Mouse (Mus musculus): ENCODE data around the gene Plxnb2. TPM values are rescaled to one million over a fixed set of nuclear protein-coding genes. Genes with fewer than 3 reads are reported as not detected.

Gene Plxnb2
- polyA plus RNA-seq, 1 experiment from 2014 or later = 27.2 TPM

DNA sequence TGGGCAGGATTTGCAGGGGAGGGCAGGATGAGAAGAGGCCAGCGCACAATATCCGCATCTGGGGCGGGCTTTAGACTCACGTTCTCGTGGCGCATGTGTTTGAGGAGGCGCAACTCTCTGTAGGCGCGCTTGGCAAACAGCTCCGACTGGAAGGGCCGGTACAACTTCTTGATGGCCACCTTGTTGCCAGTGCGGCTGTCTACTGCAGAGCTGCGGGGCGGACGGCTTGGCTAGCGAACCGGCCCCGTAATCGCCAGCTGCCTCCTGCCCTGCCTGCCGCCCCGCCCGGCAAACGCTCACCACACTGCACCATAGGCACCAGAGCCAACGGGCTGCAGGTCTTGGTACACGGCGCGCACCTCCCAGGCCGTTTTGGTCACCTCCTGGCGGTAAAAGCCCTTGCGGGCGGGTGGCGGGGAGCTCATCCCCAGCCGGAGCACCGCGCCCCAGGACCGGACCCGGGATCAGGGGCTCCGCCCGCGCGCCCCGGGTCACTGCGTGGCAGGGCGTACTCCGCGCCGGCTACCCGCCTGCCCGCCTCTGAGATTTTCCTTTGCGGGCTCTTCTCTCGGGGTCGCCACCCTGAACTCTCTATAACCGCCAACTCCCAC is 40.4 kb downstream of the Plxnb2 start:
- no peaks in the 10 kb centered on the region for H3K9me3 ChIP-seq (ENCODE audit: low read length)
- peak overlapping the region; percentile 30; the same call in 1 of the 2 replicates for H3K9ac ChIP-seq (replicated peaks)
- no peak overlapping the region for H3K27ac ChIP-seq (ENCODE audit: low read depth)
- under 1% methylated on average over 50 of the region's 53 CpGs for WGBS (ENCODE audit: insufficient replicate concordance)
- no peak for TF ChIP-seq CTCF (IDR thresholded peaks at IDR 0.05; ENCODE audit: low read depth)
- TF ChIP-seq EP300 (IDR thresholded peaks at IDR 0.05; ENCODE audit: low read depth) = no peak
- peaks cover 12% of the 10 kb centered on the region for H3K4me1 ChIP-seq (ENCODE audit: insufficient read depth)
- peaks cover 75% of the 10 kb centered on the region for H3K27me3 ChIP-seq (ENCODE audit: insufficient read depth, low read length)
- H3K4me3 ChIP-seq (ENCODE audit: low read depth, low read length) = peak overlapping the region; percentile 47
- ATAC-seq = peak; percentile 23; the same call in 1 of the 2 replicates
- no peaks in the 10 kb centered on the region for H3K36me3 ChIP-seq (replicated peaks; ENCODE audit: insufficient read depth, low read length)
- no peak for DNase-seq
- peak overlapping the region; percentile 67 for H3K4me2 ChIP-seq (ENCODE audit: low read depth, low read length)

DNA sequence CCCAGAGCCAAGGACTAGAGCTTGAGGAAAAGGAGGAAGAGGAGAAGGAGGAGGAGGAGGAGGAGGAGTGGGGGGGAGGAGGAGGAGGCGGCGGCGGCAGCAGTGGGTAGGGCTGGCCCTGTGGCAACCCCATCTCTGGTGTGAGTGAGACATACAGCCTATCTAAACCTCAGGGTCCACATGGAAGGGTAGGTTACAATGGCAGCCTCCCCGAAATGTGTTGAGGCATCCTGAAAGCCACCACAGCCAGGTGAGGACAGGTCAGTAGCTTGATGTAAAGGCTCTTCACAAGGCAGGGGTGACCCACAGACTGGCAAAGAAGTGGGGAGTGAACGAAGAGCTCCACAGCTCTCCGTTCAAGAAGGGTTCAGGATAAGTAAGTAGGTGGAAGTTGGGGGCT is 42.1 kb downstream of the Plxnb2 start:
- no peak for ATAC-seq
- Histone ChIP-seq H3K4me1 (ENCODE audit: insufficient read depth) (peaks cover 12% of the 10 kb centered on the region), H3K9ac (replicated peaks) (no peak overlapping the region), H3K27me3 (ENCODE audit: insufficient read depth, low read length) (peaks cover 67% of the 10 kb centered on the region), H3K27ac (ENCODE audit: low read depth) (no peak overlapping the region), H3K4me2 (ENCODE audit: low read depth, low read length) (no peak overlapping the region), H3K9me3 (ENCODE audit: low read length) (no peaks in the 10 kb centered on the region), H3K36me3 (replicated peaks; ENCODE audit: insufficient read depth, low read length) (no peaks in the 10 kb centered on the region), H3K4me3 (ENCODE audit: low read depth, low read length) (no peak overlapping the region)
- DNase-seq = no peak
- 75% methylated on average over 6 of the region's 6 CpGs for WGBS (ENCODE audit: insufficient replicate concordance)
- TF ChIP-seq CTCF (IDR thresholded peaks at IDR 0.05; ENCODE audit: low read depth) (no peak), EP300 (IDR thresholded peaks at IDR 0.05; ENCODE audit: low read depth) (no peak)

DNA sequence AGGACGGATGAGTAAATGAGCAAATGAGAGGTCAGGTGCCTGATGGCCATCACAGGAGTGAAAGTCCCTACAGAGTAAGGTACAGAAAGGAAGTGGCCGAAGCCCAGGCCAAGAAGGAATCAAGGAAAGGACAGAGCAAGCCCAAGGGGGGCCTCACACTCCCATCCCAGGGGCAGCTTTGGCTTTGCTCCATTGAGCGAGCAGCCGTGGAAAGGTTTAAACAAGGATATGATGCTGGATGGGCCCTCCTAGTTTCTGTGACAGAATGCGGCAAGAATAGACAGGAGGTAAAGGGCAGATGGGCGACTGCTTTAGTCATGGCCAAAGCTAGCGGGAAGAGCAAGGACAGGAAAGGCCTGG is 42.6 kb downstream of the Plxnb2 start:
- Histone ChIP-seq H3K4me2 (ENCODE audit: low read depth, low read length) (no peak overlapping the region), H3K9me3 (ENCODE audit: low read length) (no peaks in the 10 kb centered on the region), H3K27me3 (ENCODE audit: insufficient read depth, low read length) (peaks cover 64% of the 10 kb centered on the region), H3K27ac (ENCODE audit: low read depth) (no peak overlapping the region), H3K4me1 (ENCODE audit: insufficient read depth) (peaks cover 12% of the 10 kb centered on the region), H3K9ac (replicated peaks) (no peak overlapping the region), H3K4me3 (ENCODE audit: low read depth, low read length) (no peak overlapping the region), H3K36me3 (replicated peaks; ENCODE audit: insufficient read depth, low read length) (no peaks in the 10 kb centered on the region)
- ATAC-seq (no peak), DNase-seq (no peak)
- 81% methylated on average over 7 of the region's 7 CpGs for WGBS (ENCODE audit: insufficient replicate concordance)
- TF ChIP-seq EP300 (IDR thresholded peaks at IDR 0.05; ENCODE audit: low read depth) (no peak), CTCF (IDR thresholded peaks at IDR 0.05; ENCODE audit: low read depth) (no peak)

DNA sequence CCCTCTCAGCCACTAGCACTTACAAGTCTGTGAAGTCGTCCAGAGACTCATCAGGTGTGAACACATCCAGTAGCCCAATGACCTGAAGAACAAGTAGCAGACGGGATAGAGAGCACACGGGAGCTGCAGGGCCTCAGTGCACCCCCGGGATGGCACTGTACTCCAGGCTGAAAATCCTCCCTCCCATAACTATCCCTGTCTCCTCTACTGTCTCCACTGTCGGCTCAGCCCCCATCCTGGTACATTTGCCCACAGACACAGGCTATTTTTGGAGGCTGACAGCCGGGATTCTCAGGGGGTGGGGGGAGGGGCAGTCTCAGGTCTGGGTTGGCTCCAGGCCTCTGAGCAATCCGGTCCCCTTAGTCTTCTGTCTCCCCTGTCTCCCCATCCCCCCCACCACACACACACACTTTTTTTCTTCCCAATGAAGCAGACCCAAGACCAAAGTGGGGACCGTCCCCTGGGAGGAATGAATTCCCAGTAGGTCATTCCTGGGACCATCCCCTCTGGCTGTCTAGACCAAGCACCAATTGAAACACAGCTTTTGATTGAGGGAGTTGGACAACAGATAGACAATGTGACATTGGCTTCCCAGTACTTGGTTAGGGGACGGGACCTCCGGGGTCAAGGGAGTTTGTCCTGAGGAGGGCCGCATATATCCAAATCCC is 43.1 kb downstream of the Plxnb2 start:
- H3K9ac ChIP-seq (replicated peaks) = no peak overlapping the region
- TF ChIP-seq EP300 (IDR thresholded peaks at IDR 0.05; ENCODE audit: low read depth) (no peak), CTCF (IDR thresholded peaks at IDR 0.05; ENCODE audit: low read depth) (no peak)
- no peaks in the 10 kb centered on the region for H3K9me3 ChIP-seq (ENCODE audit: low read length)
- ATAC-seq (no peak), DNase-seq (no peak)
- peaks cover 12% of the 10 kb centered on the region for H3K4me1 ChIP-seq (ENCODE audit: insufficient read depth)
- H3K36me3 ChIP-seq (replicated peaks; ENCODE audit: insufficient read depth, low read length) = no peaks in the 10 kb centered on the region
- no peak overlapping the region for H3K4me3 ChIP-seq (ENCODE audit: low read depth, low read length)
- WGBS (ENCODE audit: insufficient replicate concordance) = 66% methylated on average over 11 of the region's 11 CpGs
- no peak overlapping the region for H3K4me2 ChIP-seq (ENCODE audit: low read depth, low read length)
- no peak overlapping the region for H3K27ac ChIP-seq (ENCODE audit: low read depth)
- H3K27me3 ChIP-seq (ENCODE audit: insufficient read depth, low read length) = peaks cover 59% of the 10 kb centered on the region

DNA sequence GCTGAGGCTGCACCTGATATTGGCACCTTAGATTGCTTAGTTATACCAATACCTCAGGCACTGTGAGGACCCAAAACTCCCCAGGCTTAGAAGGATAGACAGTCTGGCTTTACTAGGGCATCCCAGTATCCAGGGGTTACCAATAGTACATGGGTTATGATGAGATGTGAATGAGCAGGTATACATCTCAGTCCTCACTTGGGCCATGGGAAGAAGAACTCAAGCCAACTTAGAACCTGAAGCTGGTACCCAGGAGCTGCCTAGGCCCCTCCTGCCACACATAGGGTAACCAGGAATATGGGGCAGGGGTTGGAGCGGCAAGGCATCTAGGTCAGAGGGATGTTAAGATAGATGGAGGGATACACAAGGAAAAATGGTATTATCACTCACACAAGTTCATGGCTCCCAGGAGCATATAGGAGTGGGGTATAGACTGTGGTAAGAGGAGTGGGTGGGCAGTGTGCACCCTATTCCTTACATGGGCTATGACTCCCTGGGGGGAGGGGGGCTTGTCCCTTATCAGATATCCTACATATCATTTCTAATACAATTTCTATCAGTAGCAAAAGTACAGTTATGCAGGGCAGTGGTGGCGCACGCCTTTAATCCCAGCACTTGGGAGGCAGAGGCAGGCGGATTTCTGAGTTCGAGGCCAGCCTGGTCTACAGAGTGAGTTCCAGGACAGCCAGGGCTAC is 44.0 kb downstream of the Plxnb2 start:
- Histone ChIP-seq H3K4me3 (ENCODE audit: low read depth, low read length) (no peak overlapping the region), H3K9me3 (ENCODE audit: low read length) (no peaks in the 10 kb centered on the region), H3K4me1 (ENCODE audit: insufficient read depth) (peaks cover 18% of the 10 kb centered on the region), H3K9ac (replicated peaks) (no peak overlapping the region), H3K36me3 (replicated peaks; ENCODE audit: insufficient read depth, low read length) (no peaks in the 10 kb centered on the region), H3K27ac (ENCODE audit: low read depth) (no peak overlapping the region), H3K27me3 (ENCODE audit: insufficient read depth, low read length) (peaks cover 50% of the 10 kb centered on the region), H3K4me2 (ENCODE audit: low read depth, low read length) (no peak overlapping the region)
- no peak for DNase-seq
- ATAC-seq = no peak
- no peak for TF ChIP-seq EP300 (IDR thresholded peaks at IDR 0.05; ENCODE audit: low read depth)
- no peak for TF ChIP-seq CTCF (IDR thresholded peaks at IDR 0.05; ENCODE audit: low read depth)
- WGBS (ENCODE audit: insufficient replicate concordance) = 88% methylated on average over 4 of the region's 5 CpGs

DNA sequence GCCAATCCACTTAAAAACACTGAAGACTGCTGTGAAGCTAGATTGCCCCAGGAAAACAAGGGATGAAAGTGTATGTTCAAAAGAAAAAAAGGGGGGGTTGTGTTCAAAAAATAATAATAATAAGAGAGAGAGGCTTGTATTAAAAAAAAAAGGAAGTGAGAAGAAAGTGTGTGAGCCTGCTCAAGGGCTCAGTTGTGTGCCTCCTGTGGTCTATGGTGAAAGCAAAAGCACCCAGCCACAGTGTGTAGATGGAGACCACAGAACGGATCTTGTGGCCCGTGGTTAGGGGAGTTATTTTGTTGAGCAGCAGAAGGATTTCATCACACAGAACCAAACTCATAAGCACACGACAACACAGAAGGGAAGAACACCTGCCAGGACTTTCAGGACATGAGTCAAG is 49.3 kb downstream of the Plxnb2 start:
- no peak overlapping the region for H3K4me3 ChIP-seq (ENCODE audit: low read depth, low read length)
- WGBS (ENCODE audit: insufficient replicate concordance) = 38% methylated on average over 3 of the region's 3 CpGs
- peaks cover 18% of the 10 kb centered on the region for H3K4me1 ChIP-seq (ENCODE audit: insufficient read depth)
- DNase-seq (peak; percentile 68), ATAC-seq (no peak)
- H3K27ac ChIP-seq (ENCODE audit: low read depth) = peak overlapping the region; percentile 16; the same call in 1 of the 2 replicates
- H3K4me2 ChIP-seq (ENCODE audit: low read depth, low read length) = peak overlapping the region; percentile 18; the same call in 1 of the 2 replicates
- no peaks in the 10 kb centered on the region for H3K9me3 ChIP-seq (ENCODE audit: low read length)
- 0 out of 2 replicates have a peak, but pooled peaks cover 4% of the 10 kb centered on the region for H3K27me3 ChIP-seq (ENCODE audit: insufficient read depth, low read length)
- no peak for TF ChIP-seq CTCF (IDR thresholded peaks at IDR 0.05; ENCODE audit: low read depth)
- no peak for TF ChIP-seq EP300 (IDR thresholded peaks at IDR 0.05; ENCODE audit: low read depth)
- no peak overlapping the region for H3K9ac ChIP-seq (replicated peaks)
- no peaks in the 10 kb centered on the region for H3K36me3 ChIP-seq (replicated peaks; ENCODE audit: insufficient read depth, low read length)
